Mouse (Mus musculus): Measurements from ENCODE around the gene 1110032A03Rik. TPM values are rescaled to one million over a fixed set of nuclear protein-coding genes. Genes with fewer than 3 reads are reported as not detected.

1110032A03Rik gene
- polyA plus RNA-seq (2012; ENCODE audit: insufficient read depth, insufficient read length, low replicate concordance, missing spikeins) = not detected in 2 replicates

DNA sequence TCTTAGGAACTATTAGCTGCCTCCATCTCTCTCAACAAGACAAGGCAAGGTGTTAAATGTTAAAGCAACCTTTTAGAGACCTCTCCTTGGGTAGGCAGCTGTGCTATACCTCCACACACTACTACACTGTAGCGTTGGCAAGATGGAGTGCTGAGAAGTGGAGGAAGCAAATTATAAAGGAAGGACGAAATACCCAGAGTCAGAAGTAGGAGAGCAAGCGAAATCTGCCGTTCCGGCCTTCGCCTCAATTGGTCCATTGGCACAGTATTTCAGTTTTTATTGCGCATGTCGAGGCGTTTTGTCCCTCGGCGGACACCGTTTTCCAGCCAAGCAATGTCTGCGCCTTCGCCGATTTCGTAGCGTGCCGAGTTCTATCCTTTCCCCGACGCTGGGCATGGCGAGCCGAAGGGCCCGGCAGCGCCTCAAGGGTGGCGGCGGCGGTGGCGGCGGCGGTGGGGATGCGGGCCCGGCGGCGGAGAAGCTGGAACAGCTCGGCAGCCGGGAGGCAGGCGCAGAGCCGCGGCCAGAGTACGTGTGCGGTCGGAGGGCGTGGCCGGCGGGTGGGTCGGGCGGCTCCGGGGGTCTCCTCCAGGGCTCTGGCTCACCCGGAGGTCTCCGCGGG is at the start of gene 1110032A03Rik, which contains the start of gene Alg9:
Gene 1110032A03Rik (minus strand): TSS at position 530 of the 622 bp plus-strand sequence.
Gene Alg9 (plus strand): TSS at position 29 of the 622 bp plus-strand sequence.
- WGBS = under 1% methylated on average over 49 of the region's 51 CpGs

DNA sequence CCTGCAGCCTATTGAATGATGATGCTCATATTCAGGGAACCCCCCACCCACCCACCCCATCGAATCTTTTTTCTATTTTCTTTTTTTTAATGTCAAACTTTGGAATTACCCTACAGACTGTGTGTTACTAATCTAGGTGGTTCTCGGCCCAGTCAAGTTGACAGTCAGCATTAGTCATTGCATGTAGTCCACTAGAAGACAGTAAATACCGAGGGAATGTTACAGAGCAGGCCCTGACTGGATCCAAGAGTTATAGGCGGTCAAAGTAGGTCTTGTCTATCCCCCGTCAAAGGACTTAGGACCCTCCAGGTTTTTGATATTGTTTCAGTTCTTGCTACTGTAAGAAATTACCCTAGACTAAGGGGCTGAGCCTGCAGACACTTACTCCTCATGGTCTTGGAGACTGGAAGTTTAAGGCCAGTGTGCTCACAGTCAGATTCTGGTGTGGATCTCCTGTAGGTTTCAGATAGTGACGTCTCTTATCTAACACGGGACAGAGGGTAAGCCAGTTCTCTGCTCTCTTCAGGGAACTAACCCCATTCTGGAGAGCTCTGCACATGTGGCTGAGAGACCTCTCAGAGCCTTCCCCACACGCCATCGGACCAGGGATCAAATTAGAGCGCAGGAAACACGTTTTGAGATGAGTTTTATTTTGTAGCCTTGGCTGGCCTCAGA is 48.6 kb upstream of the 1110032A03Rik start:
- WGBS = 85% methylated on average over 11 of the region's 11 CpGs
- TF ChIP-seq CTCF (IDR thresholded peaks at IDR 0.05; ENCODE audit: insufficient read depth, low read depth, low read length) (no peak), POLR2A (IDR thresholded peaks at IDR 0.05; ENCODE audit: insufficient read depth, low read depth, low read length) (no peak)
- Histone ChIP-seq H3K4me1 (ENCODE audit: control insufficient read depth, insufficient read depth, low read length) (no peaks in the 10 kb centered on the region), H3K4me3 (ENCODE audit: insufficient read depth, low read depth, low read length) (no peak overlapping the region), H3K27ac (ENCODE audit: insufficient read depth, low read depth, low read length) (no peak overlapping the region)

More for the DNA sequence above, at the start of gene 1110032A03Rik, which contains the start of gene Alg9:
- no peaks in the 10 kb centered on the region for H3K4me1 ChIP-seq (ENCODE audit: control insufficient read depth, insufficient read depth, low read length)
- peak within 1 kb of the TSS; percentile 66 for H3K27ac ChIP-seq (ENCODE audit: insufficient read depth, low read depth, low read length)
- H3K4me3 ChIP-seq (ENCODE audit: insufficient read depth, low read depth, low read length) = peak within 1 kb of the TSS; percentile 84
- TF ChIP-seq POLR2A (IDR thresholded peaks at IDR 0.05; ENCODE audit: insufficient read depth, low read depth, low read length) (no peak), CTCF (IDR thresholded peaks at IDR 0.05; ENCODE audit: insufficient read depth, low read depth, low read length) (no peak)

- WGBS = 92% methylated on average over 5 of the region's 5 CpGs
- Histone ChIP-seq H3K27ac (ENCODE audit: insufficient read depth, low read depth, low read length) (no peak overlapping the region), H3K4me3 (ENCODE audit: insufficient read depth, low read depth, low read length) (no peak overlapping the region), H3K4me1 (ENCODE audit: control insufficient read depth, insufficient read depth, low read length) (no peaks in the 10 kb centered on the region)
- TF ChIP-seq CTCF (IDR thresholded peaks at IDR 0.05; ENCODE audit: insufficient read depth, low read depth, low read length) (no peak), POLR2A (IDR thresholded peaks at IDR 0.05; ENCODE audit: insufficient read depth, low read depth, low read length) (no peak)
These were observed 46.9 kb upstream of the 1110032A03Rik start for GRCm38 (mm10) chr9:50822216-50822615.

DNA sequence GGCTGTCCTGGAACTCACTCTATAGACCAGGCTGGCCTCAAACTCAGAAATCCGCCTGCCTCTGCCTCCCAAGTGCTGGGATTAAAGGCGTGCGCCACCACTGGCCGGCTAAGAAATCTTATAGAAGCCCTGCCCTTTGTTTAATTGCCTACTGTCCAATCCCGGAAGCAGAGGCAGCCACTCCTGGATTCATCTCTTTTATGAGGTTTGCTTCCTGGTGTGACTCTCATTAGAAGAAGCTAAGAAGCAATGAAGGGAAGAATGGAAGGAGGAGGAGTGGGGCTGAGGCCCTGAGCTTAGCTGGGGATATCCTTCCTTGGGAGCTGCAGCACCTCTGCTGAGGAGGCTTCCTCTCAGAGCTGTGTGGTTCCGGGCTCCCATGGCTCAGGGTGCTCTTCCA is 46.3 kb upstream of the 1110032A03Rik start:
- no peak overlapping the region for H3K4me3 ChIP-seq (ENCODE audit: insufficient read depth, low read depth, low read length)
- H3K4me1 ChIP-seq (ENCODE audit: control insufficient read depth, insufficient read depth, low read length) = no peaks in the 10 kb centered on the region
- WGBS = 85% methylated on average over 6 of the region's 6 CpGs
- H3K27ac ChIP-seq (ENCODE audit: insufficient read depth, low read depth, low read length) = no peak overlapping the region
- TF ChIP-seq CTCF (IDR thresholded peaks at IDR 0.05; ENCODE audit: insufficient read depth, low read depth, low read length) = no peak
- no peak for TF ChIP-seq POLR2A (IDR thresholded peaks at IDR 0.05; ENCODE audit: insufficient read depth, low read depth, low read length)

DNA sequence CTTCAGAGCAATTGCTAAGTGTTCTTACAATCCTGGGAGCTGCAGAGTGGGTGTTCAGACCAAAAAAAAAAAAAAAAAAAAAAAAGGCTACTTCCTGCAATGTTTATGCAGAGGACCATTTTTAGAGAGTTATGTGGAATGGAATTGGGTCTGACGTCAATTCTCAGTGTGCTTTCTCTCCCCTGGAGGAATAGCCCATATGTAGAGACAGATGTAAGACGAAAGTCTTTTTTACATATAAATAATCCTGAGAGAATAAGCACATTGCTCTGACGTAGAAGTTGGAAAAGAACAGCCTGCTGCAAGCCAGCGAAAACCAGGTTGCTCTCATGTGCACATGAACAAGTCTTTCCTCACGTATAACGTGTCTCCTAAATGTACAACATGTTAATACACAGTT is 44.4 kb upstream of the 1110032A03Rik start:
- no peak overlapping the region for H3K4me3 ChIP-seq (ENCODE audit: insufficient read depth, low read depth, low read length)
- WGBS = 88% methylated on average over 6 of the region's 6 CpGs
- no peak overlapping the region for H3K27ac ChIP-seq (ENCODE audit: insufficient read depth, low read depth, low read length)
- H3K4me1 ChIP-seq (ENCODE audit: control insufficient read depth, insufficient read depth, low read length) = no peaks in the 10 kb centered on the region
- TF ChIP-seq POLR2A (IDR thresholded peaks at IDR 0.05; ENCODE audit: insufficient read depth, low read depth, low read length) (no peak), CTCF (IDR thresholded peaks at IDR 0.05; ENCODE audit: insufficient read depth, low read depth, low read length) (no peak)

- H3K4me3 ChIP-seq (ENCODE audit: insufficient read depth, low read depth, low read length) = no peak overlapping the region
- no peaks in the 10 kb centered on the region for H3K4me1 ChIP-seq (ENCODE audit: control insufficient read depth, insufficient read depth, low read length)
- WGBS = 96% methylated on average over 6 of the region's 6 CpGs
- H3K27ac ChIP-seq (ENCODE audit: insufficient read depth, low read depth, low read length) = no peak overlapping the region
- TF ChIP-seq POLR2A (IDR thresholded peaks at IDR 0.05; ENCODE audit: insufficient read depth, low read depth, low read length) (no peak), CTCF (IDR thresholded peaks at IDR 0.05; ENCODE audit: insufficient read depth, low read depth, low read length) (no peak)
These were observed 42.7 kb upstream of the 1110032A03Rik start for GRCm38 (mm10) chr9:50818050-50818449.

- 98% methylated on average over 1 of the region's 1 CpGs for WGBS
- TF ChIP-seq CTCF (IDR thresholded peaks at IDR 0.05; ENCODE audit: insufficient read depth, low read depth, low read length) = no peak
- no peak for TF ChIP-seq POLR2A (IDR thresholded peaks at IDR 0.05; ENCODE audit: insufficient read depth, low read depth, low read length)
- H3K4me3 ChIP-seq (ENCODE audit: insufficient read depth, low read depth, low read length) = no peak overlapping the region
- no peak overlapping the region for H3K27ac ChIP-seq (ENCODE audit: insufficient read depth, low read depth, low read length)
- H3K4me1 ChIP-seq (ENCODE audit: control insufficient read depth, insufficient read depth, low read length) = peaks cover 3% of the 10 kb centered on the region; the same call in 1 of the 2 replicates
These were observed 41.2 kb upstream of the 1110032A03Rik start for GRCm38 (mm10) chr9:50816512-50816911.

- Histone ChIP-seq H3K4me1 (ENCODE audit: control insufficient read depth, insufficient read depth, low read length) (peaks cover 3% of the 10 kb centered on the region; the same call in 1 of the 2 replicates), H3K27ac (ENCODE audit: insufficient read depth, low read depth, low read length) (no peak overlapping the region), H3K4me3 (ENCODE audit: insufficient read depth, low read depth, low read length) (no peak overlapping the region)
- no peak for TF ChIP-seq POLR2A (IDR thresholded peaks at IDR 0.05; ENCODE audit: insufficient read depth, low read depth, low read length)
- TF ChIP-seq CTCF (IDR thresholded peaks at IDR 0.05; ENCODE audit: insufficient read depth, low read depth, low read length) = no peak
- WGBS = 94% methylated on average over 4 of the region's 4 CpGs
These were observed 40.3 kb upstream of the 1110032A03Rik start for GRCm38 (mm10) chr9:50815666-50816065.

DNA sequence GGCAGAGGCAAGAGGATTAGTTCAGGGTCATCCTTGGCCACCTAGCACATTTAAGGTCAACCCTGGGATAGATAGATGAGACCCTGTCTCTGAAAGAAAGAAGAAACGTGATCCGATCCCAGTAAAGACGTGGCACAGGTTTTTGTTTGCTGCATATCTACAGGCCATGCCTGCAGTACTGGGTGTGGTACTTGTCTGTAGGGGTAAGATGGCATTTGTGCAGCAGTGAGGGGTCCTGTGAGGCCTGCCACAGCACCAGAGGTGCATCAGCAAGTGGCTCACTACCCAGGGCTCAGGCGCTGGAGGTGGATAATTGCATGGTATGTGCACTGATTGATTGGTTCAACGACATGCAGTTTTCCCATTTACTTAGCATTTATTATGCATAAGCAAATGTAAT is 38.5 kb upstream of the 1110032A03Rik start:
- TF ChIP-seq CTCF (IDR thresholded peaks at IDR 0.05; ENCODE audit: insufficient read depth, low read depth, low read length) = no peak
- TF ChIP-seq POLR2A (IDR thresholded peaks at IDR 0.05; ENCODE audit: insufficient read depth, low read depth, low read length) = no peak

More for the DNA sequence above, 38.5 kb upstream of the 1110032A03Rik start:
- no peak overlapping the region for H3K27ac ChIP-seq (ENCODE audit: insufficient read depth, low read depth, low read length)
- peaks cover 7% of the 10 kb centered on the region for H3K4me1 ChIP-seq (ENCODE audit: control insufficient read depth, insufficient read depth, low read length)
- WGBS = 94% methylated on average over 5 of the region's 5 CpGs
- H3K4me3 ChIP-seq (ENCODE audit: insufficient read depth, low read depth, low read length) = no peak overlapping the region

Data from olfactory bulb, adult 2 months (tissue).